Mouse (Mus musculus) kidney, adult 18-20 months (tissue): ENCODE measurements at regions not wholly inside any gene's neighbourhood (a gene's known extent, or its start where the extent isn't known, plus 50 kb on each side); places are given as distances from the start of the nearest gene placed in this dataset.

Source experiments
- DNase-seq: peaks from one replicate; pipeline ENCODE4 v3.0.0; 2021

DNA sequence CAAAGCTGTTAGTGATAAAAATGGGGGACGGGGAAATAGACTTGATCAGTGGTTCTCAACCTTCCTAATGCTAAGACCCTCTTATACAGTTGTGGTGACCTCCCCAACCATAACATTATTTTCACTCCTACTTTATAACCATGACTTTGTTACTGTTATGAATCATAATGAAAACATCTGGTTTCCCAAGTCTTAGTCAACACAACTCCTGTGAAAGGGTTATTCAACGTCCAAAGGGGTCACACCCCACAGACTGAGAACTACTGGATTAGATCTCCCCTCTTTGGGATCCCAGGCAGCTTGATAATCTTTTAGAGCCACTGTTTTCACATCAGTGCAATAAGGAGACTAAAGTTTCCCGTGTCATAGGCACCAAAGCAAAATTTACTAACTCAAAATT, 141.1 kb upstream of the Fndc3a start:
- no peak for DNase-seq

DNA sequence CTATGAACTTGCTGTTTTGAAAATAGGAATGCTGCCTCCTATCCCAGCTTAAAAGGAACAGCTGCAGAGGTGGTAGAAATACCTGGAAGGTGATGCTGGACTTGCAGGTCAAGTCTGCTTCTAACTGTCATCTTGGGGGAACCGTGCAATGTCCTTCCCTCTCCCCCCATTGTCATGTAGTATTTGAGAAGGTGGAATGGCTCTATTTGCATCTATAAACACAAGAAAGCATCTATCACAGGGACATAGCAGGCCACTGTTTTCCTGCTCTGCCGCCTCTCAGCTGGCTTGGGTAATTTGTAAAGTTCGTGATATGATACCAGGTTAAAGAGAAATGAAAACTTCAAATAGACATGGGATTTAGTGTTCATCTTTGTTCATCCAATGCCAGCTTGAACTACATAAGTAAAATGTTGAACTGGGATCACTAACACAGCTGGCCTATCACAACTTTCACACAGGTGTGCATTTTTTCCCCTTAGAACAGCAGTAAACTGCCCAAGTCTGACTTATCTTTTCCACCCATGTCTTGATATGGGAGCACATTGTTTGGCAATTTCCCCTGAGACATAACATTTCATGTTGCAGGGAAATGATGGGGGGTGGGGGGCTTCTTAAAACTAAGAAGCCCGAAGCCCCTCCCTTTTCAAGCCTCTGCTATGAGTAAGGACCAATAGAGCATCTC, 138.6 kb upstream of the Fndc3a start:
- no peak for DNase-seq

- DNase-seq = no peak
Measured at GRCm38 (mm10) chr14:72847466-72847865, 137.7 kb upstream of the Fndc3a start.

GRCm38 (mm10) chr14:72845621-72846440, 136.0 kb upstream of the Fndc3a start:
- no peak for DNase-seq

- no peak for DNase-seq
Measured at GRCm38 (mm10) chr14:72844753-72845369, 135.1 kb upstream of the Fndc3a start.

GRCm38 (mm10) chr14:72841753-72842152, 131.9 kb upstream of the Fndc3a start:
- no peak for DNase-seq

DNA sequence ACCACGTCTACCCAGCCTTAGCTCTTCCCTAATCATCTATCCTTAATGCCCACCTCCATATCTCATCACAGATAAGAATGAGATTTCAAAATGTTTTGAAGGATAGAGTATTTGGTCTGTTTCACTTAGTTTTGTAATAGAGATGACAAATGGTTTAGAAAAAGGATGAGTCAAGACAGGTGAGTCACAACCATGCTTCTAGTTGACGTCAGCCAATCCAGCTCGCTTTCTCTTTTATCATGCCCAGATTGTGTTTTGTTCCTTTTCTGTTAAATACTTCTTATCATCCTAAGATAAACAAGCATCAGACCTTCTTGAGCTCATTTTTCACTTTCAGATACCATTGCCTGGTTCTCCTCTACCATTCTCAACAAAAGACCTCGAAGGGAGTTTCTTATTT, 125.4 kb upstream of the Fndc3a start:
- no peak for DNase-seq

GRCm38 (mm10) chr14:72829261-72829660, 119.5 kb upstream of the Fndc3a start:
- no peak for DNase-seq

DNA sequence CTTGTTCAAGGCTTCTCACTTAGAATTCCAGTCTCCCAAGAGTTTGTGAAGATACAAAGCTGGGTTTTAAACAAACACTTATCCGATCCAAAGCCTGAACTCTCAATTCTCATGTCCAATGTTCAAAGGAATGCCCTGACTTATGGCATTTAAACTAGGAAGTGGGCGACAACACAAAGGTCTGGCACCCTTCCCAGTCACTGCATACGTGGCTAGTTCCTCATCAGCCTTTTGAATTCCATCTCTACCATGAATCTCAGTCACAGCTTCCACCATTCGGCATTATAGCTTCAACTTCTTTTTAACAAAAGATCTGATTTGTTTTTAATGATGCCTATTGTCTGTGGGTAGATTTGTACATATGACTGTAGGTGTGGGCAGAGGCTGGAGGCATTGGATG, 115.7 kb upstream of the Fndc3a start:
- no peak for DNase-seq

GRCm38 (mm10) chr14:72822231-72822615, 112.4 kb upstream of the Fndc3a start:
- no peak for DNase-seq

GRCm38 (mm10) chr14:72821517-72822230, 111.9 kb upstream of the Fndc3a start:
- no peak for DNase-seq

DNA sequence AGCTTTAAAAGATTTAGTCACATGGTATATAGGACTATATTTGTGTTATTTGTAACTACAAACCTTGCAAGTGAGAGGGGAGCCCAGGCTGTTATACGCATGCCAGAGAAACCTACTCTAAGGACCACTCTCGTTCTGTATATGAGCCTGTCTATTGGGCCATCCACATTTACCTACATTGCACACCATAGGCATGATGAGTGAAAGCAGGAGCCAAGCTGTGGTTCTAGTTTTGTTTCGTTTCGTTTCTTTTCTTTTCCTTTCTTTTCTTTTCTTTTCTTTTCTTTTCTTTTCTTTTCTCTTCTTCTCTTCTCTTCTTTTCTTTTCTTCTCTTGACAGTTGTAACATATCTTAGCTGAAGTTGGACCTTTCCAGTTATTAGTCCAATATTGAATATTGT, 109.2 kb upstream of the Fndc3a start:
- no peak for DNase-seq

GRCm38 (mm10) chr14:72817764-72818163, 108.0 kb upstream of the Fndc3a start:
- DNase-seq = no peak

DNA sequence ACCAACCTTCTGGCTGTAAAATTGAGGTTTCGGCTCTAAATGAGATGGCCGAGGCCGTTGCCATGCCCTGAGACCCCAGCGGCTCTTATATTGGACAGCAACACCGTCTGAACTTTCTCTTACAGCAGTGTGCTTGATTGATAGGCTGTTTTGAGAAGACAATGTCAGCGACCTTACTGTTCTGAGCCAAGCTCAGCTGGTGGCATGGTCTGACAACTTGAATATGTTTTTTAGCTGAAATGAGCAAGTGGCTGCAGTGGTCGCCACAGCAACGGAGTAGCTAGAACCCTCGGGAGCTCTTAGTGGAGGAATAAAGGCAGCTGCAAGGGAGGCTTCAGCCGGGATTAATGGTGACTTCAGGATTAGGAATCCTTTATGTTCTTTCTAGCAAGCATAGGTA, 107.0 kb upstream of the Fndc3a start:
- DNase-seq = no peak

DNA sequence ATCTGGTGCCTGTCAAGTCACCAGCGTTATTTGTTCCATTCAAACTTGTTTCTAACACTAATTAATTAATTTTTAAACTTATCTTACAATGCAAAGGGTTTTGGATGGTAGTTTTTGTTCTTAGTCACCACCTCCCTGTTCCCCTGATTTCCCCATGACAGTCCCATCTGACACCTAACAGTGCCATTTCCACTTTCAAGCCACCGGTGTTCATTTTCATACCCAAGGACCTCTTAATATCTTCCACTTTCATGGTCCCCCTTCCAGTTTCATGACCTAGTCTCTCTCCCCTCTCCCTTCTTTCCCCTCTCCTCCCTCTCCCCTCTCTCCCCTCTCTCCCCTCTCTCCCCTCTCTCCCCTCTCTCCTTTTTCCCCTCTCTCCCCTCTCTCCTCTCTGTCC, 99.3 kb upstream of the Fndc3a start:
- DNase-seq = no peak

DNA sequence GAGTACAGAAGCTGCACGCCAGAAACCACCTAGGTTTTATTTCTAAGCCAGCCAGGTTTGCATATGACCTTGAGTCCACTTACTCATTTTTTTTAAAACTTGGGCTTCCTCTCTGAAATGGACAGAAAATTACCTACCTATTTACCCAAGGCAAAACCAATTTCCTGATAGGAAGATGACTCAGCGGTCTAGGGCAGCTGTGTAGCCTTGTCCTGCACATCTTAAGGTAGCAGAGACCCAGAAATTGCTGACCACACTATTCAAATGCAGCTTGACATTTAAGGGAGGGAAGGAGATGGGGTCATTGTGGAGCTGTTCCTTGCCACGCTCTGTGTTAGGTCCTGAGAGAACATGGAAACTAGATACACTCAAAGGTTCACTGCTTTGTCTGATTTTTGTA, 98.1 kb upstream of the Fndc3a start:
- DNase-seq = no peak

DNA sequence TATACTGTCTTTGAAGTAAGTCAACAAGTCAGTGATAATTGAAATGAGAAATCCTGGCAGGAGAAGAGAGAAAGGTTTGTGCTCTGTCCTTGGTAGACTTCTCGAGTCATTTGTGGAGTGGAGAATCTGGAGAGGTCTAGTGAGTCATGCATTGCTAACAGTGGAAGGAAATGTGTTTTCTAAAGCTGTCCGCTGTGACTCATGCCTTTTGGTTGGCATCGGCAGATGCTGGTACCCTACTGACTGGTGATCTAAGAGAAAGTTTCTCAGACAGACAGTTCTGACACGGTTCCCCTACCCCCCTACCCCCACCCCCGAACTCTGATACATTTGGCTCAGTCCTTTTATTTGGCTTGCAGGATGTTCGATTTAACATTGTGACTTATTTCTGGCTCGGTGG, 97.5 kb upstream of the Fndc3a start:
- DNase-seq = no peak

GRCm38 (mm10) chr14:72806598-72806997, 96.8 kb upstream of the Fndc3a start:
- no peak for DNase-seq

DNA sequence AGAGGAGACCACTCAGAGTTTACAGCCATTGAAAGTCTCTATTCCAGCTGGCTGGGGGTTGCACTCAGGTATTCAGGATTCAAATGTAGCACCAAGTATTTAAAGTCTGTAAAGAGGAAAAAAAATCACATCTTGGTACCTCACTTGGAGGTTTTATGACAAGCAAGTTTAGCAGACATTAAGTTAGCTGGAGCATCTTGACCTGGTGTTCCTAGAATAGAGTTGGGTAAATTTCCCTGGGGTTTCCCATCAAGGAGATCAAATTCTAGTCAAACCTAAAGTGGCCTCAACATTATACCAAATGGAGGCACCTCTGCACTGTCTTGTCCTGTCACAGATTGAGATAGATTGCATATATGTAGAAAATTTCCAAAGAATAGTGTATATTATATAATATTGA, 93.8 kb upstream of the Fndc3a start:
- no peak for DNase-seq

DNA sequence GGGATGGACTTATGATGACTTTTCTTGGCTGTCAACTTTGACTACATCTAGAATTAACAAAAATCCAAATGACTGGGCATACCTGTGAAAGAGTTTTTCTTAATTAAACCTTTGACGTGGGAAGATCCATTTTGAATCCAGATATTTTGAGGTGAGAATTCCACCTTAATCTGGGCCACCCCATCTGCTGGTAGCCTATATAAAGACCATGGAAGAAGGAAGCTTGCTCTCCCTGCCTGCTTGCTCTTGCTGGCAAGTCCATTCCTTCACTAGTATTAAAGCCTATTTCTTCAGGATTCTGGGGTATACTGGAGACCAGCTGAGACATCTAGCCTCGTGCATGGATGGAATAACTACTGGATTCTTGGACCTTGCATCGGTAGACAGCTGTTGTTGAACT, 80.9 kb upstream of the Fndc3a start:
- no peak for DNase-seq

- DNase-seq = no peak
Measured at GRCm38 (mm10) chr14:72786929-72787328, 77.1 kb upstream of the Fndc3a start.

DNA sequence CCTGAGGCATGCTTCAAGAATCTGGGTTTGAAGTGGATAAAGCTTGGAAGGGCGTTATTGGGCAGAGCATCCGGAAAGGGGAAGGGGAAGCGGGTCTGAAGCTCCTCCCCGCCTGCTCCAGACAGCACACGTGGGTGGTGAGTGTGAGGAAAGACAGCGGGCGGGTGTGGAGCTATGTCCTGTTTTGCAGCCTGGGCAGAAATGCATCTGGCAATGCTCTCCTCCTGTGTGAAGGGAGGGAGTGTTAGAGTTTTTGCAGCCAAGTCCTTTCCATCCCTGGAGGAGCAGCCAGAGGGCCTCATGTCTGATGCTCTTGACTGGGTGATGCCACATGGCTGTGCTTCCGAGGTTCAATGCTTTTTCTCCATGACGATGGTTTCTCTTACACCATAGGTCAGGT, 73.4 kb upstream of the Fndc3a start:
- no peak for DNase-seq

DNA sequence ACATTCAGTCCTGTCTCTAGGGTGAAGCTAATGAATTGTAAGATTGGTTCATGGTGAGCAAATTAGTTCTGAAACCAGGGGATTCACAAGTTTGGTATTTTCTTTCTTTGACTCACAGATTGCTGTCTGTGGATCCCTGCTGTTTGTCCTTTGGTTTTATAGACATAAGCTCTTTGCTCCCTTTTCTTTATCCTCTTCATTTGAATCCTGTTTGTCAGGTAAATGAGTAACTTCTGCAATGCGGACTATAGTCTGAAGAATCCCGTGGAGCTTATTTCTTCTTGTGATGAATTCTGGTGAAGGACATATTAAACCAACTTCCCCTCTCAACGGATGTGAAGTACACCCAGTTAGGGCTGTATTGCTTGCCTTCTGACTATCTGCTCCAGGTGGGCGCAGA, 69.6 kb upstream of the Fndc3a start:
- peak; percentile 16 for DNase-seq

- DNase-seq = peak; percentile 7
Measured at GRCm38 (mm10) chr14:72778756-72779155, 69.0 kb upstream of the Fndc3a start.
